Mouse (Mus musculus): Measurements from ENCODE around the gene 4933402N03Rik. TPM values are rescaled to one million over a fixed set of nuclear protein-coding genes. Genes with fewer than 3 reads are reported as not detected.

The 4933402N03Rik gene
- polyA plus RNA-seq (2014; fragmentation: Illumina TruSeq; extraction: RNeasy Lipid Tissue Mini Kit (QIAGEN cat#74804); ENCODE audit: low read depth, low replicate concordance), result not detected

GRCm38 (mm10) chr7:131146214-131146613 lies at the start of gene 4933402N03Rik:
4933402N03Rik (minus strand) TSS chr7:131146314.

GRCm38 (mm10) chr7:131174121-131174520 lies 28.0 kb upstream of the 4933402N03Rik start, which contains the start of gene 5430419D17Rik:
5430419D17Rik (plus strand) TSS chr7:131174402.

Other genes starting within 250 kb of the 4933402N03Rik start
- gene Htra1, start 210.2 kb downstream of the 4933402N03Rik start, polyA plus RNA-seq (2014; fragmentation: Illumina TruSeq; extraction: RNeasy Lipid Tissue Mini Kit (QIAGEN cat#74804); ENCODE audit: low read depth, low replicate concordance), result 0.50 TPM
- gene Dmbt1, start 114.3 kb downstream of the 4933402N03Rik start, polyA plus RNA-seq (2014; fragmentation: Illumina TruSeq; extraction: RNeasy Lipid Tissue Mini Kit (QIAGEN cat#74804); ENCODE audit: low read depth, low replicate concordance), result 6.0 TPM
- not detected for gene 5430419D17Rik, start 28.1 kb upstream of the 4933402N03Rik start, polyA plus RNA-seq (2014; fragmentation: Illumina TruSeq; extraction: RNeasy Lipid Tissue Mini Kit (QIAGEN cat#74804); ENCODE audit: low read depth, low replicate concordance)
- gene Cuzd1, start 176.0 kb upstream of the 4933402N03Rik start, polyA plus RNA-seq (2014; fragmentation: Illumina TruSeq; extraction: RNeasy Lipid Tissue Mini Kit (QIAGEN cat#74804); ENCODE audit: low read depth, low replicate concordance), result not detected
- not detected for gene Fam24b, start 183.2 kb upstream of the 4933402N03Rik start, polyA plus RNA-seq (2014; fragmentation: Illumina TruSeq; extraction: RNeasy Lipid Tissue Mini Kit (QIAGEN cat#74804); ENCODE audit: low read depth, low replicate concordance)
- gene Fam24a, start 187.6 kb upstream of the 4933402N03Rik start, polyA plus RNA-seq (2014; fragmentation: Illumina TruSeq; extraction: RNeasy Lipid Tissue Mini Kit (QIAGEN cat#74804); ENCODE audit: low read depth, low replicate concordance), result not detected
- 1.7 TPM for gene 2310057M21Rik, start 216.4 kb upstream of the 4933402N03Rik start, polyA plus RNA-seq (2014; fragmentation: Illumina TruSeq; extraction: RNeasy Lipid Tissue Mini Kit (QIAGEN cat#74804); ENCODE audit: low read depth, low replicate concordance)
- 19.0 TPM for gene Pstk, start 224.8 kb upstream of the 4933402N03Rik start, polyA plus RNA-seq (2014; fragmentation: Illumina TruSeq; extraction: RNeasy Lipid Tissue Mini Kit (QIAGEN cat#74804); ENCODE audit: low read depth, low replicate concordance)